Mouse (Mus musculus) frontal cortex, postnatal 25 days (tissue): Measurements from ENCODE around the gene Paqr9.
A peak's percentile ranks its signal among the peaks of the same experiment; 100 is the strongest.
"Not testable (repeated sequence)": the region's sequence is repeated elsewhere in the genome, so short reads cannot be mapped to it uniquely, and the experiment has no call there.

Source experiments
- DNase-seq, 2 experiments: peaks; one replicate each; pipeline ENCODE4 v3.0.0; 2022; ENCODE audit warnings: low spot score in 2 of 2

Paqr9 gene

GRCm38 (mm10) chr9:95559059-95559935 is at the start of gene Paqr9:
Paqr9 (plus strand) TSS chr9:95559657.
- DNase-seq = peak; percentile 31 to 39

DNA sequence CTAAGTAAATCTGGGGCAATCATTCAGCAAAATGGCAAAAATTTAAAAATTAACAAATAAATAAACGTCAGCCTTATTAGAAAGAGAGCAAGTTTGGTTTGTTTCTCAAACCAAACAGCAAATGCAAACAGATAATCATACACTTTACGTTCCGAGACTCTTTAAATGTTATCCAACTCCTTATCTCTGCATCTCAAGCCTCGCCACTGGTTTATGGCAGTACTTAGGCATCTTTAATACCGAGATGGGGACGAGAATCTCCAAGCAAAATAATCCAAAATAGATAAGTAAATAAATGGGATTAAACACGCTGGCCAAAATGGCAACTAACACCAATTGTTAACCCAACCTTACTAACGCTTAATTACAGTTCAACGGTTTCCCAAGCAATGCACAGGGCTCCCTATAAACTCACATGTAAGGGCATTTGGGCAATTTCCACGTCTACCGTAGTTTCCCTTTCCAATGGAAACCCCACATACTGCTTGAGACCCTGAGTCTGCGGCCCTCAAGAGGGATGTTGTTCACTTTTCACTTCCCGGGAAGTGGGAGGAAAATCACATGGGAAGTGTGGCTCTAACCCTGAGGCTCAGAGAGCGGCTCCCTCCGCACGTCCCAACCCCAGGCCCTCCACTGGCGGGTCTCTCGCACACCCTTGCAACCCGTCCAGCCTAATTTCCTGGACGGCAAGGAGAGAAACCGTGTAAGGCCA is 48.6 kb upstream of the Paqr9 start:
- DNase-seq = no peak

GRCm38 (mm10) chr9:95511472-95512330 is 47.8 kb upstream of the Paqr9 start, which contains the start of gene U2surp:
U2surp (minus strand) TSS chr9:95511996.
- peak; percentile 93 for DNase-seq

- no peak for DNase-seq
Observed at GRCm38 (mm10) chr9:95512331-95513030, 47.0 kb upstream of the Paqr9 start.

DNA sequence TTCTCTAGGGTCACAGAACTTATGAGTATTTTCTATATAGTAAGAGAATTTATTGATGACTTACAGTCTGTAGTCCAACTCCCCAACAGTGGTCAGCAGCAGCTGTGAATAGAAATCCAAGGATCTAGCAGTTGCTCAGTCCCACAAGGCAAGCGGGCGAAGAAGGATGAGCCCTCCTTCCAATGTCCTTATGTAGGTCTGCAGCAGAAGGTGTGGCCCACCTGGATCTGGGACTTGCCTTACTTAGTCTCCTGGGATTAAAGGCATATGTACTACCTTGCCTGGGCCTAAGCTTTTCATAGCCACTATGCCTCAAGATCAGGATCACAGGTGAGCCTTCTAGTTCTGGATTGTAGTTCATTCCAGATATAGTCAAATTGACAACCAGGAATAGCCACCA is 45.7 kb upstream of the Paqr9 start:
- no peak for DNase-seq

- not testable (repeated sequence) for DNase-seq
Observed at GRCm38 (mm10) chr9:95514361-95514760, 45.1 kb upstream of the Paqr9 start.

DNA sequence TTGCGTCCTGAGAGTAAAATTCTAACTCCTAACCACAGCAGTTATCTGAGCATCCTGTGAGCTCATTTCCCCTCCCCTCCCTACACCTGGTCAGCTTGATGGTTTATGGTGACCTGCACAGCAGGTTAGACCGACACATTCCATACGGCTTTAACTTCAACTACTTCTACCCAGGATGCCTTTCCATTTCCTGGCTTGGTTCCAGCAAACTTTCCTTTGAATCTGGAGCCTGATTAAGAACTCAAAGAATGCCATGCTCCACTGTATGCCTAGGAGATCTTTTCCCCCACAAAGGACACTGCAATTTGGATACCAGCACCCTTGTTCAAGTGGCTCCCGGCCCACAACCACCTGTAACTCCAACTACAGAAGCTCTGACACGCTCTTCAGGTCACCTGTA is 38.9 kb upstream of the Paqr9 start:
- no peak for DNase-seq

- DNase-seq = no peak
Observed at GRCm38 (mm10) chr9:95521031-95521430, 38.4 kb upstream of the Paqr9 start.

DNA sequence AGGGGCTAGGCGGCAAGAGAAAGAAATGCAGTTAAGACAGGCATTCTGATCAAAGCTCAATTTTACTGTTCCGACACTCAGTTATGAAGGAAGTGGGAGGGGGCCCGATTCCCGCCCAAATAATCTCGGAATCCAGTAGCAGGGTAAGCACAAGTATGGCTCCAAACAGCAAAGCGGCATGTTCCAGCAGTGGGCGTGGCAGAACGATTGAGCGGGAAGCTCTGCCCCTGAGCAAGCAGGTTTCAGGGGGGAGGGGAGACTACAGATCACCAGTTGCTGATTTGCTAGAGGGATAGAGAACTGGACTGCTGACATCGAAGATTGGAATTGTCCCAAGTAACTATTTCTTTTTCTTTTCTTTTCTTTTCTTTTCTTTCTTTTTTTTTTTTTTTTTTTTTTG is 37.9 kb upstream of the Paqr9 start:
- DNase-seq = no peak

DNA sequence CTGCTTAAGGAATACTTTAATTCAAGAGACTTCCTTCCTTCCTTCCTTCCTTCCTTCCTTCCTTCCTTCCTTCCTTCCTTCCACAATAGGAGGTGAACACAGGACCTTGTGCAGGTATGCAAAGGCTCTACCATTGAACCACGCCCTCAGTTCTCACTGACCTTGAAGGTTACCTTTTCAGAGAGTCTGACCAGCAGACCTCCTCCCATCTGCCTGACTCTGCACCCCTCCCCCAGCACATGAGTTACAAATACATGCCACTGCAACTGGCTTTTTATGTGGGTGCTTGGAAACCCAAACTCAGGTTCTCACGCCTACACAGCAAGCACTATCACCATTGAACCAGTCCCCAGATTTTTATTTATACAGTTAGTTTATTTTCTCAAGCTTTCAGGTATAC is 36.9 kb upstream of the Paqr9 start:
- DNase-seq = no peak

DNA sequence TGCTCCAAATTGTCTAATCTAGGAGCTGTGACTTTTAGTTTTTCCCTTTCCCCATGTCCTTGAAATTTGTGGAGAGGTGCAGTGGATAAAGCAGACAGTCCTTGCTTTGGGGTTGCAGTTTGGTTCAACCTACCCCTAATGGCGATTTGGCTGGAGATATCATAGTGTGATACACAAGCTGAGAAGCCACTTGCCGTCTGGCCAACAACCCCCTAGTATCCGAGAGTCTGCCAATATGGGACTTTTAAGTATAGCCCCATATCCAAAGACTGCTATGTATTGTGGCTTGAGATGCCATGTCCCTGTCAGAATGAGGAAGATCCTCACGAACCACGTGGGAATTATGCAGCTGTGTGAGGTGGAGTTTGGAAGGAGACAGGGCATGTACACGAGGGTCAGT is 34.1 kb upstream of the Paqr9 start:
- DNase-seq = no peak

DNA sequence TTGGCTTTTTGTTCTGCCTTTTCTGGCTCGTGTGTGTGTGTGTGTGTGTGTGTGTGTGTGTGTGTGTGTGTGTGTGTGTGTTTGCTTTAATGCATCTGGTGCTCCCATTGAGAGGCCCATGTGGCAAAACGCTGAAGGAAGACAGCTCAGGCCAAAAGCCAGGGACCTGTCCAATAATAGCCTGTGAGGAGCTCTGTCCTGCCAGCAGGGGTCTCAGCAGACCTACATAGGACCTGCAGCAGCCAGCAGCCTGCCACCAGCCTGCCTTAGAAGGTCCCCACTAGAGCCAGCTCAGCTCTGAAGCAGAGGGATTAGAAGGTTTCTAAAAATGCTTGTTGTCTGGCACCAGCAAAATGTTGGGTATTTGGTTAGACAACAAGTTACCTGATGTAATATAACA is 33.5 kb upstream of the Paqr9 start:
- DNase-seq = no peak

- no peak for DNase-seq
Observed at GRCm38 (mm10) chr9:95527676-95528075, 31.8 kb upstream of the Paqr9 start.

DNA sequence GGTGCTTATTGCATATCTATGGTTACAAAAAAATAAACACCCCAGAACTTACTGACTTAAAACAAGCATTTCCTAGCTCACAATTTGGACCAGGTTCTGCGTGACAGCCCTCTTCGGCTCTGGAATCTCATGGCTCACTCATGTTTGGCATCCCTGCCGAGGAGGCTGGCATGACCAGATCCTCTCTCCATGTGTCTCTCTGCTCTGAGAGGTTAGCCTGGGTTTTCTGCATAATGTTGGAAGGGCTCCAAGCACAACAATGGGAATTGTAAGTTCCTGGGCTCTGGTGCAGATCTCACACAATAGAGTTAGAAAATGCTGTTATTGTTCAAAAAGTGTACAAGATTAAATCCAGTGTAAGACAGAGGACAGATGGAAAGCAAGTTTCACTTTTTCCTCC is 28.3 kb upstream of the Paqr9 start:
- no peak for DNase-seq

DNA sequence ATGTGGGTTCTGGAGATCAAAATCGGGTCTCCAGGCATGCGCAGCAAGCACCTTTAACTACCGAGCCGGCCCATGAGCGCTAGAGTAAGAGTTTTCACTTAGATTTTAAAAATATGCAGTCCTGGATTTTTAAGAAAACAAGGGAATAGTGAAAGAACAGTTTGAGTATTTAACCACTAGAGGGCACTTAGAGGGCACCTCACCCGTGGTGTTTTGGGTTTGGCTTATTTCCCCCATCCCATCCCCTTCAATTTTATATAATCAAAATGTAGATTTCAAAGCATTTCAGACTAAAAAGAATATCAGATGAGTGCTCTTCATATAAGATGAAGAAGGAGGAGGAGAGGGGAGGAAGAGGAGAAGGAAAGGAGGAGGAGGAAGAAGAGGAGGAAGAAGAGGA is 25.6 kb upstream of the Paqr9 start:
- DNase-seq = no peak

- no peak for DNase-seq
Observed at GRCm38 (mm10) chr9:95539176-95539800, 20.2 kb upstream of the Paqr9 start.

- no peak for DNase-seq
Observed at GRCm38 (mm10) chr9:95540487-95540886, 19.0 kb upstream of the Paqr9 start.

DNA sequence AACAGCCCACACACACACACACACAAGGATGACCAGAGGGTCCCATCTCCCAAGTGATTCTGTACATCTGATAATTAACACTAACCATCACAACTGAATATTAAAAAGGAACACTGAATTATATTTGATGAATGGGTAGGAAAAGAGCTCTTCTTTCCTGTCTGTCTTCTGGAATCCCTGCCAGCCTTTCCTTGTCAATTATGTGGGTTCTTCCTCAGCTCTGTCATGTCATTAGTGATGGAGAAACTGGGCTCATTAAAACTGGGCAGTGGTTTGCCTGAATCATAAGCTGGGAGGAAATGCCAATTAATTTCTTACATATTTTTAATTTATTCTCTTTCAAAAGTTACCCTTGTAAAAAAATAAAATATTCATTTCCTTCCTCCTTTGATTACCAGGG is 18.2 kb upstream of the Paqr9 start:
- no peak for DNase-seq

DNA sequence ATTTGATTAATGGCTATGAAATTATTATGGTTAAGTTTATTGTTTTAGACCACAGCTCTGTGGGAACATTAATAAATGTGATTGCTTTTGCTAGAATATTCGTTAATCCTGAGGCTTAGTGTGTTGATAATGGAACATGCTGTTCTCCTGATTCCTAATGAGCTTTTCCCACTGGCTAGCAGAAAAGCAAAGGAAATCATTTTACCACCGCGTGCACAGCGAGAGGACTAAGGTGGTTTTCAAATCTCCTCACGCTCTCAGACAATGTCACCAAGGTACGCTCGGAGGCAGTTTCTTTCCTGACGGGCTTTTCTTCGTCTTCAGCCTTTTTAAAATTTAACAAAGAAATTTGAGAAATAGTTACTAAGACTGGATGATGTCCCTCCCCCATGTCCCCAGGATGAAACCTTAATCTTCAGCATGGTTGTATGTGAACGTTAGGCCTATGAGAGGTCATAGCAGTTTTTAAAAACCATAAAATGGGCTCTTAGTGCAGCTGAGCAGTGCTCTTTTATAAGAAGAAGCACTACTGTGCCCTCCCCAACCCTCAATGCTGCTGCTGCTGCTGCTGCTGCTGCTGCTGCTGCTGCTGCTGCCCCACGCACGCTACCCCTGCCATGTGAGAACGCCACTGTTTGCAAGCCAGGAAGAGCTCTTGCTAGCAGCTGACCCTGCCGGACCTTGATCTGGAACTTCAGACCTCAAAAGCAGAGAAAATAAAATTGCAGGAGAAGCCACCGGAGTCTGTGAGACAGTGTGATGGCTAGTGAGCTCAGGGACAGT is 17.6 kb upstream of the Paqr9 start:
- no peak for DNase-seq

DNA sequence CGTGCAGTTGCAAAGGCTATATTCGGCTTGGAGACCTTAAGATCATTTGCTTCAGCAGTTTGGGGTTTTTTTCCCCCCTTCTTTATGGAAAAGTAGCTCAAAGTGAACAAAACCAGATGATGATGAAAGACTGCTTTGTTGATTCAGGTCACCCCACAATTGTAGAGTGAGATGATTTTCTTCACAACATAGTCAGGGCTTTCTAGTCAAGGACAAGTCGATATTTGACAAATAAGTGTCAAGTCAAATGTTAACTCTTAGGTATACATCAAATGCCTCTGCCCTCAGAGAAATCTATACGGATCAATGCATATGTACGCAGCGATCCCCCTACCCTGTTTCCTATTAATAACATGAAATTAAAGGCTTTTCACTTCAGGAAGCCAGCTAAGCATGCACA is 17.0 kb upstream of the Paqr9 start:
- no peak for DNase-seq
